In genomic region chr15:7198816-7199215, GRCm38 (mm10) we compare ENCODE assay signal across 8 mouse cellular contexts.
DNase-seq lines count a peak whose midpoint lies in the region; ATAC-seq and TF ChIP-seq lines count a peak whose summit lies in the region.
"Had no signal": no experiment of that assay in that cellular context is flagged by ENCODE, and none has a peak within 500 bp of the region (broad histone marks: within the 10 kb centered on the region; RNA-seq: fewer than 3 reads in every experiment).

No protein-coding gene starts in this region.

- H3K4me3 ChIP-seq in lung, embryonic 14.5 days (ENCODE audit: low read depth, low read length): no peak overlapping the region
- H3K4me3 ChIP-seq in hindbrain, embryonic 11.5 days (ENCODE audit: low read depth, low read length): no peak overlapping the region
- H3K4me3 ChIP-seq: erythroblast, embryonic 14.5 days had no signal

- no peak overlapping the region for H3K27ac ChIP-seq in lung, embryonic 14.5 days (ENCODE audit: low read depth)
- 0 out of 2 replicates have a peak overlapping the region, but pooled peaks have one; percentile 13 for H3K27ac ChIP-seq in hindbrain, embryonic 11.5 days (ENCODE audit: low read depth, low read length)

- H3K9me3 ChIP-seq in lung, embryonic 14.5 days (ENCODE audit: low read depth, low read length): no peaks in the 10 kb centered on the region
- H3K9me3 ChIP-seq in hindbrain, embryonic 11.5 days (ENCODE audit: control insufficient read depth, low read length): no peaks in the 10 kb centered on the region

- intact Hi-C loops in left cerebral cortex, postnatal 14 days (cut with DNase I): no loop called here

- peaks cover 29% of the 10 kb centered on the region for H3K4me1 ChIP-seq in lung, embryonic 14.5 days (ENCODE audit: insufficient read depth)
- peaks cover 16% of the 10 kb centered on the region for H3K4me1 ChIP-seq in hindbrain, embryonic 11.5 days (replicated peaks; ENCODE audit: control insufficient read depth, insufficient read depth, low read length)

- H3K9ac ChIP-seq in lung, embryonic 14.5 days: no peak overlapping the region
- no peak overlapping the region for H3K9ac ChIP-seq in hindbrain, embryonic 11.5 days (ENCODE audit: low read depth, low read length)

- ATAC-seq in lung, embryonic 14.5 days (ENCODE audit: insufficient read depth): no peak
- ATAC-seq in hindbrain, embryonic 11.5 days (ENCODE audit: low FRiP score): peak; percentile 34

- H3K27me3 ChIP-seq in lung, embryonic 14.5 days (ENCODE audit: insufficient read depth, low read length): no peaks in the 10 kb centered on the region
- no peaks in the 10 kb centered on the region for H3K27me3 ChIP-seq in hindbrain, embryonic 11.5 days (ENCODE audit: control insufficient read depth, insufficient read depth, low read length)

- H3K4me2 ChIP-seq in lung, embryonic 14.5 days: no peak overlapping the region
- H3K4me2 ChIP-seq in hindbrain, embryonic 11.5 days (replicated peaks; ENCODE audit: low read depth, low read length): no peak overlapping the region

- no peaks in the 10 kb centered on the region for H3K36me3 ChIP-seq in lung, embryonic 14.5 days (ENCODE audit: insufficient read depth)
- H3K36me3 ChIP-seq in hindbrain, embryonic 11.5 days (ENCODE audit: control insufficient read depth, insufficient read depth, low read length): no peaks in the 10 kb centered on the region

- no peak for TF ChIP-seq CTCF in lung, embryonic 14.5 days (IDR thresholded peaks at IDR 0.05; ENCODE audit: low read depth)

- WGBS in lung, embryonic 14.5 days: 42% methylated on average over 2 of the region's 2 CpGs
- 39% methylated on average over 2 of the region's 2 CpGs for WGBS in hindbrain, embryonic 11.5 days

- peak; percentile 34 for DNase-seq in lung, embryonic 14.5 days
- no peak for DNase-seq in lung, postnatal 4 days
- peak; percentile 63 for DNase-seq in hindbrain, embryonic 11.5 days (ENCODE audit: low spot score)
- DNase-seq in left cerebral cortex, postnatal 14 days (ENCODE audit: low spot score in 2 of 2): peak; percentile 45 to 73
- peak; percentile 79 to 81 for DNase-seq in right cerebral cortex, postnatal 10 days (ENCODE audit: low spot score in 2 of 2)
- no peak for DNase-seq in T-cell, adult 2 months (ENCODE audit: low spot score)
- DNase-seq in adrenal gland, adult 8-10 months: no peak

Comparison
In these comparisons a context has a peak if more than half of its experiments do, and no peak if none do; other contexts are left out.
1. DNase-seq: peak in lung, embryonic 14.5 days (single experiment), hindbrain, embryonic 11.5 days (single experiment), left cerebral cortex, postnatal 14 days (2 of 2) and right cerebral cortex, postnatal 10 days (2 of 2); none in lung, postnatal 4 days (0 of 2), T-cell, adult 2 months (single experiment) and adrenal gland, adult 8-10 months (single experiment).